Mouse (Mus musculus): ENCODE data around the gene Ctsw. TPM values are rescaled to one million over a fixed set of nuclear protein-coding genes. Genes with fewer than 3 reads are reported as not detected.

The Ctsw gene
- total and polyA plus RNA-seq, 2 experiments from 2014 or later = 0.33 to 1.9 TPM

DNA sequence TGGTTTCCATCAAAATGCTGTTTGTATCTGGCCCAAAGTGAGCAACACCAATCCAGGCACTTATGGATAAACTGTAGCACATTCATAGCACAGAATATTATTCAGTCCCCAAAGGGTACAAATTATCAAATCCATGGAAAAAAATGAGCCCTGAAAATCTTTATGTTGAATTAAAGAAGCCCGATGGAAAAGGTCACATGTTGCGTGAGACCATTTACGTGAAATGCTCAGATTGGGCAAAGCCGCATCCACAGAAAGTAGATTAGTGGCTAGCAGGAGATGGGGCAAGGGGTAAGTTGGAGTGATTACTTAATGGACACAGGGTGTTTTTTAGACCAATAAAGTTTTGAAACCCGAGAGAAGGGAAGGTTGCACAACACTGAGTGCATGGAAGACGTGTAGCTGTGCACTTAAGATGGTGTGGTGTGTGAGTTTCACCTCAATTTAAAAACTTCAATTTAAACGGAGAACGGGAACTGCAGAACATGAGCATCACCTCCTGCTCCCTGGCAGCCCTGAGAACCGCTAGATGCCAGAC lies 23.9 kb downstream of the Ctsw start:
- no peak for TF ChIP-seq CTCF (IDR thresholded peaks at IDR 0.05)
- H3K4me3 ChIP-seq (ENCODE audit: low read depth, low read length) = no peak overlapping the region
- ATAC-seq (ENCODE audit: low FRiP score) = no peak
- DNase-seq (ENCODE audit: low spot score) = no peak
- no peak overlapping the region for H3K27ac ChIP-seq (ENCODE audit: low read depth, low read length)
- no peak overlapping the region for H3K4me2 ChIP-seq (ENCODE audit: low read depth, low read length, poor library complexity, severe bottlenecking)
- H3K36me3 ChIP-seq (ENCODE audit: insufficient read depth, low read length) = no peaks in the 10 kb centered on the region
- no peaks in the 10 kb centered on the region for H3K9me3 ChIP-seq (ENCODE audit: low read length)
- H3K9ac ChIP-seq (replicated peaks; ENCODE audit: low read length, poor library complexity, severe bottlenecking) = no peak overlapping the region
- 0 out of 2 replicates have a peak, but pooled peaks cover 4% of the 10 kb centered on the region for H3K4me1 ChIP-seq (ENCODE audit: insufficient read depth, low read length)
- WGBS = 74% methylated on average over 9 of the region's 9 CpGs
- peaks cover 35% of the 10 kb centered on the region for H3K27me3 ChIP-seq (ENCODE audit: insufficient read depth, low read length)

- no peak overlapping the region; the same call in 1 of the 2 replicates for H3K9ac ChIP-seq (replicated peaks; ENCODE audit: low read length, poor library complexity, severe bottlenecking)
- H3K4me1 ChIP-seq (ENCODE audit: insufficient read depth, low read length) = peaks cover 5% of the 10 kb centered on the region; the same call in 1 of the 2 replicates
- no peak overlapping the region for H3K4me3 ChIP-seq (ENCODE audit: low read depth, low read length)
- no peaks in the 10 kb centered on the region for H3K9me3 ChIP-seq (ENCODE audit: low read length)
- DNase-seq (ENCODE audit: low spot score) (no peak), ATAC-seq (ENCODE audit: low FRiP score) (no peak)
- 70% methylated on average over 7 of the region's 7 CpGs for WGBS
- peak overlapping the region; percentile 47 for H3K4me2 ChIP-seq (ENCODE audit: low read depth, low read length, poor library complexity, severe bottlenecking)
- H3K27ac ChIP-seq (ENCODE audit: low read depth, low read length) = no peak overlapping the region
- TF ChIP-seq CTCF (IDR thresholded peaks at IDR 0.05) = no peak
- no peaks in the 10 kb centered on the region for H3K36me3 ChIP-seq (ENCODE audit: insufficient read depth, low read length)
- no peaks in the 10 kb centered on the region for H3K27me3 ChIP-seq (ENCODE audit: insufficient read depth, low read length)
Observed at GRCm38 (mm10) chr19:5433951-5434350, 34.4 kb downstream of the Ctsw start.

GRCm38 (mm10) chr19:5432992-5433852 lies 35.1 kb downstream of the Ctsw start:
- Histone ChIP-seq H3K9ac (replicated peaks; ENCODE audit: low read length, poor library complexity, severe bottlenecking) (no peak overlapping the region; the same call in 1 of the 2 replicates), H3K4me2 (ENCODE audit: low read depth, low read length, poor library complexity, severe bottlenecking) (peak overlapping the region; percentile 47), H3K9me3 (ENCODE audit: low read length) (no peaks in the 10 kb centered on the region), H3K36me3 (ENCODE audit: insufficient read depth, low read length) (no peaks in the 10 kb centered on the region), H3K4me3 (ENCODE audit: low read depth, low read length) (peak overlapping the region; percentile 12; the same call in 1 of the 2 replicates), H3K27ac (ENCODE audit: low read depth, low read length) (no peak overlapping the region), H3K4me1 (ENCODE audit: insufficient read depth, low read length) (peaks cover 5% of the 10 kb centered on the region; the same call in 1 of the 2 replicates), H3K27me3 (ENCODE audit: insufficient read depth, low read length) (no peaks in the 10 kb centered on the region)
- peak; percentile 70 for TF ChIP-seq CTCF (IDR thresholded peaks at IDR 0.05)
- peak; percentile 67 for DNase-seq (ENCODE audit: low spot score)
- WGBS = 12% methylated on average over 16 of the region's 16 CpGs
- no peak for ATAC-seq (ENCODE audit: low FRiP score)

GRCm38 (mm10) chr19:5431911-5432464 lies 36.3 kb downstream of the Ctsw start:
- no peak for ATAC-seq (ENCODE audit: low FRiP score)
- Histone ChIP-seq H3K27me3 (ENCODE audit: insufficient read depth, low read length) (no peaks in the 10 kb centered on the region), H3K9me3 (ENCODE audit: low read length) (no peaks in the 10 kb centered on the region), H3K9ac (replicated peaks; ENCODE audit: low read length, poor library complexity, severe bottlenecking) (no peak overlapping the region), H3K27ac (ENCODE audit: low read depth, low read length) (no peak overlapping the region), H3K36me3 (ENCODE audit: insufficient read depth, low read length) (no peaks in the 10 kb centered on the region), H3K4me3 (ENCODE audit: low read depth, low read length) (no peak overlapping the region), H3K4me1 (ENCODE audit: insufficient read depth, low read length) (peaks cover 5% of the 10 kb centered on the region; the same call in 1 of the 2 replicates), H3K4me2 (ENCODE audit: low read depth, low read length, poor library complexity, severe bottlenecking) (no peak overlapping the region)
- 82% methylated on average over 4 of the region's 4 CpGs for WGBS
- no peak for DNase-seq (ENCODE audit: low spot score)
- no peak for TF ChIP-seq CTCF (IDR thresholded peaks at IDR 0.05)

GRCm38 (mm10) chr19:5430408-5430807 lies 37.9 kb downstream of the Ctsw start:
- DNase-seq (ENCODE audit: low spot score) = peak; percentile 15
- no peak for ATAC-seq (ENCODE audit: low FRiP score)

More at GRCm38 (mm10) chr19:5430408-5430807, 37.9 kb downstream of the Ctsw start:
- H3K27me3 ChIP-seq (ENCODE audit: insufficient read depth, low read length) = no peaks in the 10 kb centered on the region
- H3K27ac ChIP-seq (ENCODE audit: low read depth, low read length) = no peak overlapping the region
- H3K4me2 ChIP-seq (ENCODE audit: low read depth, low read length, poor library complexity, severe bottlenecking) = no peak overlapping the region
- H3K4me1 ChIP-seq (ENCODE audit: insufficient read depth, low read length) = peaks cover 16% of the 10 kb centered on the region
- WGBS = 80% methylated on average over 1 of the region's 1 CpGs
- H3K4me3 ChIP-seq (ENCODE audit: low read depth, low read length) = no peak overlapping the region
- no peak for TF ChIP-seq CTCF (IDR thresholded peaks at IDR 0.05)
- peaks cover 11% of the 10 kb centered on the region; the same call in 1 of the 2 replicates for H3K36me3 ChIP-seq (ENCODE audit: insufficient read depth, low read length)
- H3K9ac ChIP-seq (replicated peaks; ENCODE audit: low read length, poor library complexity, severe bottlenecking) = no peak overlapping the region
- no peaks in the 10 kb centered on the region for H3K9me3 ChIP-seq (ENCODE audit: low read length)
